In genomic region chr5:90654798-90655197, GRCm38 (mm10) we compare ENCODE assay signal across 18 mouse cellular contexts. TPM values are rescaled to one million over a fixed set of nuclear protein-coding genes. Genes with fewer than 3 reads are reported as not detected.
DNase-seq lines count a peak whose midpoint lies in the region; ATAC-seq lines count a peak whose summit lies in the region.
"Had no signal": no experiment of that assay in that cellular context is flagged by ENCODE, and none has a peak within 500 bp of the region (broad histone marks: within the 10 kb centered on the region; RNA-seq: fewer than 3 reads in every experiment).

No protein-coding gene starts in this region.

- ATAC-seq in granulocyte monocyte progenitor cell, adult 5-6 weeks (replicated peaks; ENCODE audit: poor library complexity, severe bottlenecking): peak; percentile 47
- ATAC-seq in megakaryocyte progenitor cell, adult 5-6 weeks (replicated peaks; ENCODE audit: poor library complexity): peak; percentile 54; the same call in 1 of the 2 replicates
- ATAC-seq: forebrain, embryonic 13.5 days; forebrain, embryonic 15.5 days; forebrain, postnatal 0 days had no signal

- DNase-seq in MEL-GATA-1-ER (ENCODE audit: extremely low read depth, low read depth): peak; percentile 36
- DNase-seq in frontal cortex, postnatal 36 days (ENCODE audit: low spot score in 2 of 2): no peak
- DNase-seq in heart, postnatal 4 days: no peak
- DNase-seq in urinary bladder, postnatal 4 days (ENCODE audit: low spot score in 2 of 2): no peak
- DNase-seq: adrenal gland, adult 2 months; adrenal gland, postnatal 10 days; adrenal gland, postnatal 25 days; cerebellum, adult 11 months; cerebellum, adult 18-20 months; cerebellum, adult 8-10 months; cerebellum, adult 9-11 months; cerebellum, postnatal 14 days; cerebellum, postnatal 36 days; forebrain, postnatal 0 days had no signal

RNA-seq across cellular contexts. Expression of gene Rassf6, which starts 14.3 kb away (rescaled TPM):
- total RNA-seq in granulocyte monocyte progenitor cell, adult 5-6 weeks (2014; fragmentation: Nextera tagmentation): not detected in 2 replicates
- total RNA-seq in granulocyte monocyte progenitor cell, adult 5-6 weeks (2017): 0.36 TPM in 1 of 2 replicates, not detected in the other
- total RNA-seq in megakaryocyte progenitor cell, adult 5-6 weeks (2015): 0.52 TPM in 1 of 2 replicates, not detected in the other
- total RNA-seq in megakaryocyte progenitor cell, adult 5-6 weeks (2017): not detected in 2 replicates
- total RNA-seq in heart, postnatal 4 days (2021): under 1 TPM; 0.17 to 0.23 TPM
